Mouse (Mus musculus) layer of hippocampus, postnatal 25 days (tissue): ENCODE data around the gene Cd99l2. TPM values are rescaled to one million over a fixed set of nuclear protein-coding genes. Genes with fewer than 3 reads are reported as not detected.

Source experiments
- DNase-seq, 2 experiments: peaks; one replicate each; pipeline ENCODE4 v3.0.0; 2022; ENCODE audit warnings: mixed read lengths in 2 of 2, low spot score in 1 of 2; ENCODE audit errors: extremely low spot score in 1 of 2
- total RNA-seq, 2 experiments: library from RNA; stranded (reverse); gene quantifications; 2 replicates each; pipeline ENCODE4 v1.2.3; 2021

The Cd99l2 gene
- total RNA-seq, 2 experiments from 2014 or later: 49.1 to 50.4 TPM

GRCm38 (mm10) chrX:71474296-71474956, 18.2 kb downstream of the Cd99l2 start:
- DNase-seq: no peak

- no peak for DNase-seq
Observed at GRCm38 (mm10) chrX:71468639-71469295, 23.9 kb downstream of the Cd99l2 start.

- no peak for DNase-seq
Observed at GRCm38 (mm10) chrX:71467491-71467890, 25.2 kb downstream of the Cd99l2 start.

- no peak for DNase-seq
Observed at GRCm38 (mm10) chrX:71465417-71465816, 27.2 kb downstream of the Cd99l2 start.

GRCm38 (mm10) chrX:71464138-71464826, 28.4 kb downstream of the Cd99l2 start:
- DNase-seq: no peak

GRCm38 (mm10) chrX:71456078-71456737, 36.4 kb downstream of the Cd99l2 start:
- no peak for DNase-seq

- no peak for DNase-seq
Observed at GRCm38 (mm10) chrX:71442916-71443315, 49.7 kb downstream of the Cd99l2 start.

- DNase-seq: no peak
Observed at GRCm38 (mm10) chrX:71439473-71439872, 53.2 kb downstream of the Cd99l2 start.

- DNase-seq: no peak
Observed at GRCm38 (mm10) chrX:71435542-71435941, 57.1 kb downstream of the Cd99l2 start.

- no peak for DNase-seq
Observed at GRCm38 (mm10) chrX:71434860-71435259, 57.8 kb downstream of the Cd99l2 start.

GRCm38 (mm10) chrX:71434448-71434847, 58.2 kb downstream of the Cd99l2 start:
- DNase-seq: no peak

- no peak for DNase-seq
Observed at GRCm38 (mm10) chrX:71430900-71431299, 61.7 kb downstream of the Cd99l2 start.

- DNase-seq: no peak
Observed at GRCm38 (mm10) chrX:71427491-71427890, 65.2 kb downstream of the Cd99l2 start.

- peak; percentile 68 to 91 for DNase-seq
Observed at GRCm38 (mm10) chrX:71425746-71426519, 66.7 kb downstream of the Cd99l2 start.

GRCm38 (mm10) chrX:71424852-71425251, 67.8 kb downstream of the Cd99l2 start:
- DNase-seq: no peak

- DNase-seq: no peak
Observed at GRCm38 (mm10) chrX:71413616-71414015, 79.0 kb downstream of the Cd99l2 start.

GRCm38 (mm10) chrX:71412776-71413175, 79.9 kb downstream of the Cd99l2 start:
- DNase-seq: no peak

- DNase-seq: no peak
Observed at GRCm38 (mm10) chrX:71408386-71408785, 84.3 kb downstream of the Cd99l2 start.

- DNase-seq: no peak
Observed at GRCm38 (mm10) chrX:71406290-71406689, 86.4 kb downstream of the Cd99l2 start.

- no peak for DNase-seq
Observed at GRCm38 (mm10) chrX:71396326-71396725, 96.3 kb downstream of the Cd99l2 start.
